Mouse (Mus musculus) hindbrain, postnatal 0 days (tissue): Measurements from ENCODE around the gene 6430571L13Rik. TPM values are rescaled to one million over a fixed set of nuclear protein-coding genes. Genes with fewer than 3 reads are reported as not detected.
A peak's percentile ranks its signal among the peaks of the same experiment; 100 is the strongest.

Experiments
- ATAC-seq: fragments of 200-750 bp; cut with Nextera tagmentation; 2 replicates; pipeline ENCODE4 v1.8.0; 2017; ENCODE audit warnings: mild to moderate bottlenecking, moderate TSS enrichment, moderate library complexity
- DNase-seq: peaks from one replicate; pipeline ENCODE4 v3.0.0-alpha.2; 2015; ENCODE audit warnings: low spot score
- H3K27ac ChIP-seq: fragments of 300-500 bp; sonication (generic); 2 replicates; pipeline ENCODE4 v1.5.1; 2014; ENCODE audit warnings: mild to moderate bottlenecking
- H3K27me3 ChIP-seq: fragments of 300-500 bp; sonication (generic); 2 replicates; pipeline ENCODE4 v1.6.1; 2014; ENCODE audit warnings: low read length, mixed read lengths; ENCODE audit not compliant: insufficient read depth
- H3K36me3 ChIP-seq: fragments of 300-500 bp; sonication (generic); 2 replicates; pipeline ENCODE4 v1.6.1; 2014; ENCODE audit warnings: low read length, mixed read lengths; ENCODE audit not compliant: insufficient read depth
- H3K4me1 ChIP-seq: fragments of 300-500 bp; sonication (generic); 2 replicates; pipeline ENCODE4 v1.6.1; 2014; ENCODE audit warnings: antibody characterized with exemption, low read length, mixed read lengths; ENCODE audit not compliant: insufficient read depth
- H3K4me2 ChIP-seq: fragments of 300-500 bp; sonication (generic); 2 replicates; pipeline ENCODE4 v1.6.1; 2014; ENCODE audit warnings: low read depth, mild to moderate bottlenecking, low read length, moderate library complexity, mixed read lengths
- H3K4me3 ChIP-seq: fragments of 300-500 bp; sonication (generic); 2 replicates; pipeline ENCODE4 v1.5.1; 2014; ENCODE audit warnings: low read length
- H3K9ac ChIP-seq: fragments of 300-500 bp; sonication (generic); replicated peaks from 2 replicates; pipeline ENCODE4 v1.6.1; 2014; ENCODE audit warnings: mild to moderate bottlenecking, low read length, moderate library complexity, mixed read lengths
- H3K9me3 ChIP-seq: fragments of 300-500 bp; sonication (generic); 2 replicates; pipeline ENCODE4 v1.6.1; 2016; ENCODE audit warnings: low read length, mixed read lengths
- CTCF ChIP-seq: IDR thresholded peaks from 2 replicates; pipeline ENCODE4 v1.5.1; 2016; ENCODE audit warnings: antibody characterized with exemption, control low read depth, low read depth
- WGBS: fragments of 180-500 bp; shearing (Covaris S2); extraction: QIAGEN DNeasy Blood & Tissue Kit; methylation state at CpG from one replicate; pipeline ENCODE4 v1.1.7; 2014; 5-methylcytosine and 5-hydroxymethylcytosine counted together
- polyA plus RNA-seq: library from polyadenylated mRNA; unstranded; fragments of >200 nt; fragmentation: Nextera tagmentation; extraction: Ambion mirVana; gene quantifications from 2 replicates; pipeline ENCODE4 v1.2.1, GENCODE M21; 2015
- total RNA-seq: library from RNA; depleted of rRNA; stranded (reverse); fragments of >200 nt; gene quantifications from 2 replicates; pipeline ENCODE4 v1.2.3, GENCODE M21; 2014; rRNA removed

Gene 6430571L13Rik
- total and polyA plus RNA-seq, 2 experiments from 2014 or later, result 11.2 to 12.5 TPM

- Histone ChIP-seq H3K27ac (no peak overlapping the region), H3K4me1 (no peaks in the 10 kb centered on the region), H3K9me3 (no peaks in the 10 kb centered on the region), H3K9ac (no peak overlapping the region), H3K36me3 (no peaks in the 10 kb centered on the region), H3K27me3 (no peaks in the 10 kb centered on the region), H3K4me2 (no peak overlapping the region), H3K4me3 (no peak overlapping the region)
- DNase-seq, result no peak
- WGBS, result 35% methylated on average over 4 of the region's 4 CpGs
- no peak for ATAC-seq
- no peak for TF ChIP-seq CTCF
Observed at GRCm38 (mm10) chr9:107396397-107396796, 56.0 kb downstream of the 6430571L13Rik start.

GRCm38 (mm10) chr9:107398968-107399367 is 58.6 kb downstream of the 6430571L13Rik start:
- Histone ChIP-seq H3K4me1 (peaks cover 6% of the 10 kb centered on the region), H3K27ac (no peak overlapping the region; the same call in 1 of the 2 replicates), H3K9me3 (no peaks in the 10 kb centered on the region), H3K4me2 (peak overlapping the region; percentile 91; the same call in 1 of the 2 replicates), H3K4me3 (peak overlapping the region; percentile 78; the same call in 1 of the 2 replicates), H3K36me3 (no peaks in the 10 kb centered on the region), H3K9ac (peak overlapping the region; percentile 84; the same call in 1 of the 2 replicates), H3K27me3 (no peaks in the 10 kb centered on the region)
- ATAC-seq, result no peak
- no peak for DNase-seq
- 25% methylated on average over 11 of the region's 11 CpGs for WGBS
- TF ChIP-seq CTCF, result no peak

- Histone ChIP-seq H3K4me1 (peaks cover 6% of the 10 kb centered on the region), H3K9me3 (no peaks in the 10 kb centered on the region), H3K36me3 (no peaks in the 10 kb centered on the region), H3K4me3 (peak within 1 kb of the TSS; percentile 78), H3K27ac (peak within 1 kb of the TSS; percentile 66; the same call in 1 of the 2 replicates), H3K4me2 (peak within 1 kb of the TSS; percentile 91), H3K27me3 (no peaks in the 10 kb centered on the region), H3K9ac (peak within 1 kb of the TSS; percentile 84)
- DNase-seq (peak; percentile 80), ATAC-seq (peak; percentile 77)
- TF ChIP-seq CTCF, result no peak
- WGBS, result 1% methylated on average over 25 of the region's 54 CpGs
Observed at GRCm38 (mm10) chr9:107399491-107399971, 59.1 kb downstream of the 6430571L13Rik start, which contains the start of gene Cacna2d2. TSS of gene Cacna2d2 (plus strand) at chr9:107399612.

GRCm38 (mm10) chr9:107400060-107400511 is 59.7 kb downstream of the 6430571L13Rik start:
- under 1% methylated on average over 40 of the region's 45 CpGs for WGBS
- Histone ChIP-seq H3K9ac (peak overlapping the region; percentile 84), H3K9me3 (no peaks in the 10 kb centered on the region), H3K4me3 (peak overlapping the region; percentile 78), H3K36me3 (no peaks in the 10 kb centered on the region), H3K27me3 (no peaks in the 10 kb centered on the region), H3K4me2 (peak overlapping the region; percentile 91), H3K27ac (peak overlapping the region; percentile 66; the same call in 1 of the 2 replicates), H3K4me1 (peaks cover 6% of the 10 kb centered on the region)
- ATAC-seq, result no peak; the same call in 1 of the 2 replicates
- DNase-seq, result peak; percentile 46
- TF ChIP-seq CTCF, result no peak

GRCm38 (mm10) chr9:107400666-107401285 is 60.4 kb downstream of the 6430571L13Rik start:
- Histone ChIP-seq H3K36me3 (no peaks in the 10 kb centered on the region), H3K9ac (peak overlapping the region; percentile 84), H3K27me3 (no peaks in the 10 kb centered on the region), H3K9me3 (no peaks in the 10 kb centered on the region), H3K4me3 (peak overlapping the region; percentile 78), H3K27ac (no peak overlapping the region), H3K4me1 (peaks cover 6% of the 10 kb centered on the region), H3K4me2 (peak overlapping the region; percentile 91)
- 16% methylated on average over 12 of the region's 13 CpGs for WGBS
- no peak for ATAC-seq
- no peak for TF ChIP-seq CTCF
- no peak for DNase-seq

Other genes with a start within 250 kb of the 6430571L13Rik start
- 43.4 and 52.4 TPM in 2 replicates for gene Dock3, start 108.7 kb upstream of the 6430571L13Rik start, total RNA-seq
- gene Dock3, start 108.7 kb upstream of the 6430571L13Rik start, polyA plus RNA-seq, result 21.6 and 23.9 TPM in 2 replicates
- 3.5 and 3.8 TPM in 2 replicates for gene Mapkapk3, start 50.7 kb upstream of the 6430571L13Rik start, total RNA-seq
- gene Mapkapk3, start 50.7 kb upstream of the 6430571L13Rik start, polyA plus RNA-seq, result 2.6 and 3.0 TPM in 2 replicates
- 2.8 and 5.3 TPM in 2 replicates for gene Cish, start 44.6 kb upstream of the 6430571L13Rik start, total RNA-seq
- gene Cish, start 44.6 kb upstream of the 6430571L13Rik start, polyA plus RNA-seq, result 8.6 and 8.8 TPM in 2 replicates
- gene Hemk1, start 2.3 kb upstream of the 6430571L13Rik start, total RNA-seq, result 14.8 and 18.1 TPM in 2 replicates
- gene Hemk1, start 2.3 kb upstream of the 6430571L13Rik start, polyA plus RNA-seq, result 13.6 and 16.4 TPM in 2 replicates
- gene Cacna2d2, start 59.0 kb downstream of the 6430571L13Rik start, total RNA-seq, result 108 and 134 TPM in 2 replicates
- 7.1 and 7.6 TPM in 2 replicates for gene Cacna2d2, start 59.0 kb downstream of the 6430571L13Rik start, polyA plus RNA-seq
- 72.6 and 78.4 TPM in 2 replicates for gene Tmem115, start 193.3 kb downstream of the 6430571L13Rik start, total RNA-seq
- 51.6 and 52.3 TPM in 2 replicates for gene Tmem115, start 193.3 kb downstream of the 6430571L13Rik start, polyA plus RNA-seq
- 56.5 and 69.3 TPM in 2 replicates for gene Cyb561d2, start 201.6 kb downstream of the 6430571L13Rik start, total RNA-seq
- 52.9 and 53.5 TPM in 2 replicates for gene Cyb561d2, start 201.6 kb downstream of the 6430571L13Rik start, polyA plus RNA-seq
- 58.6 and 70.5 TPM in 2 replicates for gene Nprl2, start 201.6 kb downstream of the 6430571L13Rik start, total RNA-seq
- gene Nprl2, start 201.6 kb downstream of the 6430571L13Rik start, polyA plus RNA-seq, result 53.0 and 54.6 TPM in 2 replicates
- 1.8 and 10.9 TPM in 2 replicates for gene Zmynd10, start 206.7 kb downstream of the 6430571L13Rik start, total RNA-seq
- 3.5 and 3.7 TPM in 2 replicates for gene Zmynd10, start 206.7 kb downstream of the 6430571L13Rik start, polyA plus RNA-seq
- gene Rassf1, start 211.0 kb downstream of the 6430571L13Rik start, total RNA-seq, result 17.6 and 20.2 TPM in 2 replicates
- 30.3 and 31.0 TPM in 2 replicates for gene Rassf1, start 211.0 kb downstream of the 6430571L13Rik start, polyA plus RNA-seq
- 128 and 142 TPM in 2 replicates for gene Tusc2, start 222.7 kb downstream of the 6430571L13Rik start, total RNA-seq
- 115 and 119 TPM in 2 replicates for gene Tusc2, start 222.7 kb downstream of the 6430571L13Rik start, polyA plus RNA-seq
- 59.8 and 75.3 TPM in 2 replicates for gene Hyal2, start 227.3 kb downstream of the 6430571L13Rik start, total RNA-seq
- gene Hyal2, start 227.3 kb downstream of the 6430571L13Rik start, polyA plus RNA-seq, result 39.8 and 40.6 TPM in 2 replicates
- 3.4 and 7.7 TPM in 2 replicates for gene Hyal1, start 236.3 kb downstream of the 6430571L13Rik start, total RNA-seq
- gene Hyal1, start 236.3 kb downstream of the 6430571L13Rik start, polyA plus RNA-seq, result 3.3 and 4.9 TPM in 2 replicates
- 29.9 and 32.8 TPM in 2 replicates for gene Naa80, start 238.3 kb downstream of the 6430571L13Rik start, total RNA-seq
- gene Naa80, start 238.3 kb downstream of the 6430571L13Rik start, polyA plus RNA-seq, result 17.8 and 19.4 TPM in 2 replicates
- 3.3 and 4.9 TPM in 2 replicates for gene Hyal3, start 240.2 kb downstream of the 6430571L13Rik start, total RNA-seq
- 1.7 and 1.9 TPM in 2 replicates for gene Hyal3, start 240.2 kb downstream of the 6430571L13Rik start, polyA plus RNA-seq
- 7.6 and 10.9 TPM in 2 replicates for gene Ifrd2, start 247.0 kb downstream of the 6430571L13Rik start, total RNA-seq
- 9.0 and 9.3 TPM in 2 replicates for gene Ifrd2, start 247.0 kb downstream of the 6430571L13Rik start, polyA plus RNA-seq